Mouse (Mus musculus) liver, embryonic 12.5 days (tissue): ENCODE results near the gene Dmtf1. TPM values are rescaled to one million over a fixed set of nuclear protein-coding genes. Genes with fewer than 3 reads are reported as not detected.

Experiments
- ATAC-seq: fragments of 200-750 bp; cut with Nextera tagmentation; 2 replicates; pipeline ENCODE4 v1.8.0; 2017; ENCODE audit warnings: moderate number of reproducible peaks, mild to moderate bottlenecking, moderate library complexity
- H3K27ac ChIP-seq: fragments of 300-500 bp; sonication (generic); 2 replicates; pipeline ENCODE4 v1.5.1; 2016; ENCODE audit warnings: mild to moderate bottlenecking
- H3K27me3 ChIP-seq: fragments of 300-500 bp; sonication (generic); replicated peaks from 2 replicates; pipeline ENCODE4 v1.6.1; 2016; ENCODE audit warnings: mild to moderate bottlenecking, moderate library complexity
- H3K36me3 ChIP-seq: fragments of 300-500 bp; sonication (generic); 2 replicates; pipeline ENCODE4 v1.6.1; 2016; ENCODE audit warnings: mild to moderate bottlenecking, moderate library complexity
- H3K4me1 ChIP-seq: fragments of 300-500 bp; sonication (generic); 2 replicates; pipeline ENCODE4 v1.6.1; 2016
- H3K4me2 ChIP-seq: fragments of 300-500 bp; sonication (generic); 2 replicates; pipeline ENCODE4 v1.6.1; 2016; ENCODE audit warnings: mild to moderate bottlenecking, moderate library complexity
- H3K4me3 ChIP-seq: fragments of 300-500 bp; sonication (generic); 2 replicates; pipeline ENCODE4 v1.5.1; 2016; ENCODE audit warnings: mild to moderate bottlenecking, moderate library complexity
- H3K9ac ChIP-seq: fragments of 300-500 bp; sonication (generic); 2 replicates; pipeline ENCODE4 v1.6.1; 2016; ENCODE audit warnings: mild to moderate bottlenecking, moderate library complexity
- H3K9me3 ChIP-seq: fragments of 300-500 bp; sonication (generic); replicated peaks from 2 replicates; pipeline ENCODE4 v1.6.1; 2016; ENCODE audit warnings: mild to moderate bottlenecking, moderate library complexity
- WGBS: fragments of 180-500 bp; shearing (Covaris S2); methylation state at CpG from one replicate; pipeline ENCODE4 v1.1.7; 2016; ENCODE audit not compliant: insufficient replicate concordance; 5-methylcytosine and 5-hydroxymethylcytosine counted together
- polyA plus RNA-seq: library from polyadenylated mRNA; unstranded; fragments of >200 nt; fragmentation: Nextera tagmentation; extraction: Ambion mirVana; gene quantifications from 2 replicates; pipeline ENCODE4 v1.2.1, GENCODE M21; 2016

Gene Dmtf1
- polyA plus RNA-seq, 1 experiment from 2014 or later = 21.2 TPM

GRCm38 (mm10) chr5:9073177-9073854 lies 88.3 kb downstream of the Dmtf1 start:
- H3K4me2 ChIP-seq = no peak overlapping the region
- ATAC-seq = no peak
- no peak overlapping the region for H3K4me3 ChIP-seq
- no peaks in the 10 kb centered on the region for H3K36me3 ChIP-seq
- H3K27me3 ChIP-seq = no peaks in the 10 kb centered on the region
- H3K9me3 ChIP-seq = no peaks in the 10 kb centered on the region
- no peak overlapping the region for H3K27ac ChIP-seq
- no peak overlapping the region for H3K9ac ChIP-seq
- H3K4me1 ChIP-seq = no peaks in the 10 kb centered on the region
- WGBS = 55% methylated on average over 5 of the region's 5 CpGs

- 62% methylated on average over 3 of the region's 3 CpGs for WGBS
- no peak for ATAC-seq
These were observed 90.2 kb downstream of the Dmtf1 start for GRCm38 (mm10) chr5:9071360-9071759.

GRCm38 (mm10) chr5:9069599-9070209 lies 91.9 kb downstream of the Dmtf1 start:
- 53% methylated on average over 6 of the region's 6 CpGs for WGBS
- Histone ChIP-seq H3K27me3 (no peaks in the 10 kb centered on the region), H3K27ac (no peak overlapping the region), H3K4me1 (no peaks in the 10 kb centered on the region), H3K9me3 (no peaks in the 10 kb centered on the region), H3K4me3 (no peak overlapping the region), H3K9ac (no peak overlapping the region), H3K4me2 (no peak overlapping the region), H3K36me3 (no peaks in the 10 kb centered on the region)
- ATAC-seq = no peak

More at GRCm38 (mm10) chr5:9071360-9071759, 90.2 kb downstream of the Dmtf1 start:
- Histone ChIP-seq H3K9ac (no peak overlapping the region), H3K27ac (no peak overlapping the region), H3K27me3 (no peaks in the 10 kb centered on the region), H3K4me3 (no peak overlapping the region), H3K9me3 (no peaks in the 10 kb centered on the region), H3K4me2 (no peak overlapping the region), H3K36me3 (no peaks in the 10 kb centered on the region), H3K4me1 (no peaks in the 10 kb centered on the region)

- no peak for ATAC-seq
- H3K4me2 ChIP-seq = no peak overlapping the region
- no peaks in the 10 kb centered on the region for H3K9me3 ChIP-seq
- no peaks in the 10 kb centered on the region for H3K4me1 ChIP-seq
- H3K27ac ChIP-seq = no peak overlapping the region
- no peaks in the 10 kb centered on the region for H3K27me3 ChIP-seq
- H3K4me3 ChIP-seq = no peak overlapping the region
- H3K36me3 ChIP-seq = no peaks in the 10 kb centered on the region
- H3K9ac ChIP-seq = no peak overlapping the region
- WGBS = 56% methylated on average over 2 of the region's 2 CpGs
These were observed 92.7 kb downstream of the Dmtf1 start for GRCm38 (mm10) chr5:9068886-9069285.

Other genes with a start within 250 kb of the Dmtf1 start
- 30.1 and 31.4 TPM in 2 replicates for gene Crot, start 164.5 kb downstream of the Dmtf1 start, polyA plus RNA-seq
- gene Tmem243, start 61.1 kb downstream of the Dmtf1 start, polyA plus RNA-seq = 12.3 and 13.0 TPM in 2 replicates
- gene 9330182L06Rik, start 104.3 kb upstream of the Dmtf1 start, polyA plus RNA-seq = 0.72 and 0.87 TPM in 2 replicates